Mouse (Mus musculus): ENCODE measurements around the gene Itgb3.
"Not testable (repeated sequence)": the region's sequence is repeated elsewhere in the genome, so short reads cannot be mapped to it uniquely, and the experiment has no call there.

Gene Itgb3

DNA sequence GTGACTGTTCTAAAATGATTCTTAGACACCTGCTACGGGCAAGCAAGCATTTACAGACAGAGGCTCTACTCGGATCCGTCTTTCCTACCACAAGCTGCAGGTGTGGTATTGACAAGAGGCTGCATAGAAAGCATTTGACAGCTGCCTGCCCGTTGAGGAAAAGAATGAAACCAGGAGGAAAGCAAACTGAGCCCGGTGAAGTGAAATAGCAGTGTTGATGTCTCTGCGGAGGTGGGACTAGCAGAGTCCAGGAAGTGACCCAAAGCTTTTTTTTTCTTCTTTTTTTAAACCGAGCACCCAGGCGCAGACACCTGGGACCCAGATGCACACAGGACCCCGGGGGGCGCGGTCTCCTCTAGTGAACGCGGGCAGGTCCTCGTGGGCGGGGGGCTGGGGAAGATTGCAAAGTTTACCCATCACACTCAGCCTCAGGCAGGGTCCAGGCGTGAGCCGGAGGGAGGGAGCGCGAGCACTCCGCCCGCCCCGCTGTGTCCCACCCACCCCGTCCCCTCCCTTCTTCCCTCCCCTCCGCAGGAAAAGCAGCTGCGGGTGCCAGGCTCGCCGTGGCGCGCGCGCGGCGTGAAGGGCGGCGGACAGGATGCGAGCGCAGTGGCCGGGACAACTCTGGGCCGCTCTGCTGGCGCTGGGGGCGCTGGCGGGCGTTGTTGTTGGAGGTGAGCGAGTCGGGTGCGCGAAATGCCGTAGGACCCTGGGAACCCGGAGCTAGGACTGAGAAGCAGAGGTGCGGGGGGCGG lies at the start of gene Itgb3:
TSS of gene Itgb3 (plus strand) at position 510 of the 755 bp plus-strand sequence.
- peak; percentile 86 for DNase-seq (ENCODE audit: low read depth, low spot score)

DNA sequence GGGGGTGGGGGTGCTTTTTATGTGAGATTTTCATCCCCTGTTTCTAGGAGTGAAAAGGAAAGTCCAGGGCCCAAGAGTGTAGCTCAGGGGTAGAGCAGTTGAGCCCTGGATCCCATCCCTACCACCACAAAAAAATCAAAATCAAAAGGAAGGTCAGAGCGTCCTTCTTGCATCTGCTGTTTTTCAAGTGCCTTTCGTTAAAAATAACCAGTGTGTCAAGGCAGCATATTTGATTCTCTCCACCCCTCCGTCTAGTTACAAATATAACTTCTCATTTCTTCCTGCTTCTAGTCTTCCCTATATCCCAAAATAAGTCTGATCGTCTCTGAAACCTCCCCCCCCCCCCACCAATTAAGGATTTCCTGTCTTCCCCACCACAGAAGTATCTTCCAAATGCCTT lies 49.7 kb upstream of the Itgb3 start:
- no peak for DNase-seq (ENCODE audit: low read depth, low spot score)

GRCm38 (mm10) chr11:104558651-104559403 lies 49.0 kb upstream of the Itgb3 start:
- DNase-seq (ENCODE audit: low read depth, low spot score): no peak

GRCm38 (mm10) chr11:104560971-104561370 lies 46.8 kb upstream of the Itgb3 start:
- no peak for DNase-seq (ENCODE audit: low read depth, low spot score)

- no peak for DNase-seq (ENCODE audit: low read depth, low spot score)
Measured at GRCm38 (mm10) chr11:104563496-104563895, 44.3 kb upstream of the Itgb3 start.

DNA sequence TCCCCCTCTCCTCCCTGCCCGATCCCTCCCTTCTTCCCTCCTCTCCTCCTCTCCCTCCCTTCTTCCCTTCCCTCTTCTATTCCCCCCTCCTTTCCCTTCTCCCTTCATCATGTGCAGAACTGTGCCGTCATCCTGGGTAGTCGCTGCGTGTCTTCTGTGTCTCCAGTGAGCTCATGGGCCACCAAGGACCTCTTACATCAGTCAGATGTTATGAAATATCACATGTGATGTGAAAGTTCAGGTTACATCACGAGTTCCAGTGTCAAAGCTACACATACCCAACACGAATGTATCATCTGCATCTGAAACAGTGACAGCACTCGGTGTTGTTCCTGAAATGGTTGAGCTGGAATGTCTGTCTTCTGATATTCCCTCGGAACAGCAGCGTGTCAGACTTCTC lies 42.6 kb upstream of the Itgb3 start:
- no peak for DNase-seq (ENCODE audit: low read depth, low spot score)

DNA sequence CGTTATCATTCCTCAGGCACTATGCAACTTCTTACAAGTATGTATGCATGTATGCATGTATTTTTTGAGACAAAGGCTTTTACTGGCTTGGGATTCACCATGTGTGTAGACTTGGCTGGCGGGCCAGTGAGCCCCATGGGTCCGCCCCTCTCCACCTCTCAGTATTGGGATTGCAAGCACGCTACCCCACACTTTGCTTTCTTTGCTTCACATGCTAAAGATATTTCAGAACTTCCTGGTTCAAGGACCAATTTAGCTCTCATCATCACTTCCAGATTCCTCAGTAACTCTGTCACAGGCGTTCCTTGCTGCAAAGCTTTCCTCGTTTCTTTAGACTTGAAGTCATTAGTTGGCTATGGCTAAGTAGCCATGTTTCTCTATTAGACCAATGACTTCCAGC lies 41.7 kb upstream of the Itgb3 start:
- DNase-seq (ENCODE audit: low read depth, low spot score): no peak

- DNase-seq (ENCODE audit: low read depth, low spot score): no peak
Measured at GRCm38 (mm10) chr11:104566796-104567195, 41.0 kb upstream of the Itgb3 start.

- no peak for DNase-seq (ENCODE audit: low read depth, low spot score)
Measured at GRCm38 (mm10) chr11:104567736-104568135, 40.1 kb upstream of the Itgb3 start.

- DNase-seq (ENCODE audit: low read depth, low spot score): no peak
Measured at GRCm38 (mm10) chr11:104568326-104568725, 39.5 kb upstream of the Itgb3 start.

DNA sequence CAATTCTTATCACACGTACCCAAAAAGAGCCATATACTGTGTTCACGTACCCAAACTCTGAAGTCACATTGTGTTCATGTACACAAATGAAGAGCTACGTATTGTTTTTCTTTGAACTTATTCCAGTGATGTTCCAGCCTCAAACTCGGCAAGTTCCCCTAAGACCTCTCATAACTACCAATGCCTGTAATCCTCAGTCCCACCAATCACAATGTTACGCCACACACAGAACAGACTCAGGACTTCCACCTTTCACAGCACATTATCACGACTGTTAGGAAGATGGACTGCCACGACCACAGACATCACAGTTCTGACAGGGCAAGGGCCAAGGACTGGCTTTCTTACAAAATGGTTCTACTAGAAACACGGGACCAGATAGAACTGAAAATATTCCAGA lies 37.3 kb upstream of the Itgb3 start:
- not testable (repeated sequence) for DNase-seq (ENCODE audit: low read depth, low spot score)

DNA sequence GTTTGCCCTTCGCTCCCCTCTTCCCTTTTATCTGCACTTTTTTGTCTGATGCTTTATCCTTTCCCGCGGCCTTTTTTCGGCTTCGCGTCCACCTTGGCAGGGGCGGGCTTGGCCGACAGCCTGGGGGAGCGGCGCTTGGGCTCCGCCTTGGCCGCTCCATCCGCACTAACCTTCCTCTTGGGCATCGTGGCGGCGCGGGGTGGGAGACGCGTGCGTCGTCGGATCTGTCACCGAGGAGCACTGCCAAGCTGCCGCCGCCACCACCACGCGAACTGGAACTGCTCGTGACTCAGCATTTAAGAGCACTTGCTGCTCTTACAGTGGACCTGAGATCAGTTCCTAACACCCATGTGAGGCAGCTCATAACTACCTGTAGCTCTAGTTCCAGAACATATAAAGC lies 36.4 kb upstream of the Itgb3 start:
- DNase-seq (ENCODE audit: low read depth, low spot score): peak; percentile 54

DNA sequence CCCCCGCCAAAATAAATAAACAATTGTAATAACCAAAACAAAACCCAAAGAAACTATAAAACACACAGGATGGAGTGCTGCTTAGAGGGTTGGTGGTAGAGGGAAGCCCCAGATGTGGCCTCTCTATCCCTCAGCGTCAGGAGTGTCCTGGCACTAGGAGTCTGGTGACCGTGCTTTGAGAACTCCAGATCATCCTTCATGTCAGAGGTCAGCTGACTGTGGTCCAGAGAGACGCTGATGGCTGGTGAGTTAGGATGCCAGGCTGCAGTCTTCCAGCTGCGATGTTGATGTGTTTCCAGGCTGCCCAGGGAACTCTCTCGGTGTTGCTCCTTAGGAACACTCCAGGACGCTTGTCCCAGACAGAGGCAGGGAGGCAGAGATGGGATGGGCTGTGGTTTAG lies 35.7 kb upstream of the Itgb3 start:
- DNase-seq (ENCODE audit: low read depth, low spot score): no peak

DNA sequence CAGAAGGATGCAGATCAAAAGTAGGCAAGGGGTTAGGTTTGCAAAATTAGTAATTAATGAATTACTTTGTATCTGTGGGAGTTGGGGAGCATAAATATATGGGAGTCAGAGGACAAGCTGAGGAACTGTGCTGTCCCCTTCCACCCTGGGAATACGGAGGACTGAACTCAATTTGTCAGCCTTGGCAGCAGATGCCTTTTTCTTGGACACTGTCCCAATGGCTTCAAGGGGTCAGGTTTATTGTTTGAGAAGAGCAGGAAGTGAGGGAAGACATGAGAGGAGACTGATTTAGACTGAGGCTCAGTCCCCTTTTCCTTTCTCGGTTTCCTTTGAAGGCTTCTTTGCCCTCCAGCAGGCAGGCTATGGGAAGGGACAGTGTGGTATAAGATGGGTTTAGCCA lies 35.2 kb upstream of the Itgb3 start:
- DNase-seq (ENCODE audit: low read depth, low spot score): no peak

- DNase-seq (ENCODE audit: low read depth, low spot score): no peak
Measured at GRCm38 (mm10) chr11:104576772-104577612, 30.8 kb upstream of the Itgb3 start.

GRCm38 (mm10) chr11:104578074-104578473 lies 29.7 kb upstream of the Itgb3 start:
- no peak for DNase-seq (ENCODE audit: low read depth, low spot score)

DNA sequence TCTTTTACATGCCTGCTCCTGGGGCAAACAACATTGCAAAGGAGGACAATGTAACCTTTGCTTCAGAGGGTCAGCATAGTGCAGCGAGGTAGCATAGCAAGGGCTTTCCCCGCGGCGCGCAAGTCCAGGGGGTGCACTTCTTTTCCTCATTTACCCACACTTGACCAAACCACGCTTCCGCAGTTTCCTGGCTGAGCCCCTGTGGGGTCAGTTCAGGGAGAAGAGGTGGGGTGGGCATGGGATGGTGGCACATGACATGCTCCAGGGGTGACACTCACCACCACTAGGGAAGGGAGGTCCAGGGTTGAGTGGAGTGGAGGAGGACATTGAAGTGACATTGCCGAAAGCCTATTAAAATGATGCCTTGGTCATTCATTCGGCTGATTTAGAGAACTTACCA lies 28.7 kb upstream of the Itgb3 start:
- no peak for DNase-seq (ENCODE audit: low read depth, low spot score)

DNA sequence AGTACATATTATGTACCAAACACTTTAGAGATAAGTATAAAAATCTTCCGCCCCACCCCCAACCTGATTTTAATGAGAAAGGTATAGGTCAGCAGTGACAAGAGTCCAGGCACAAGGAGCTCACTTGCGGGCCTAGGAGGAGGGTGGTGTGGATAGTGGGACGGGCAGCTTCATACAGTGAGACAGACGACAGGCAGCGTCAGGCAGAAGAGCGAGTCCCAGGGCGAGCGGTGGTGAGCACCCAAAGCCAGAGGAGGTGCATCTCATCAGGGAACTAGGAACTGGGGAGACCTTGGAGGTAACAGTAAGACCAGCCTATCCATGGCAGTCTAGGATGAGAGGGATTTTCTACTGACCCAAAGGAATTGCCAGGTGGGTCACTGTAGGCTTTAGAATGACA lies 28.2 kb upstream of the Itgb3 start:
- no peak for DNase-seq (ENCODE audit: low read depth, low spot score)

DNA sequence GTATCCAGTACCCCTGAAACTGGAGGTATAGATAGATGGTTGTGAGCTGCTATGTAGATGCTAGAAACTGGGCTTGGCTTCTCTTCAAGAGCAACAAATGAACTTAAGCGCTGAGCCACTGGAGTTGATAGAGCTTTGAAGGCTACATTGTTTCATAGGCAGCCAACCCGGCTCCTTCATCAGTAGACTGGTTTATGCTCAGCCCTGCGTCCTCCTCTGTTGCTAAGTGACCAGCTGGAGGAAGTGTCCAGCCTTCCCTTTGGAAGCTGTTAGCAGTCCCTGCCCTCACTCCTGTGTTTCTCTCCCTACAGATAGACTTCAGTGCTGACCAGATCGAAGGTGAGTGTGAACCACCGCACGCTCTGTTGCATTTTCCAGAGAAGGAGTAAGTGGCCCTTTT lies 27.7 kb upstream of the Itgb3 start:
- DNase-seq (ENCODE audit: low read depth, low spot score): no peak

DNA sequence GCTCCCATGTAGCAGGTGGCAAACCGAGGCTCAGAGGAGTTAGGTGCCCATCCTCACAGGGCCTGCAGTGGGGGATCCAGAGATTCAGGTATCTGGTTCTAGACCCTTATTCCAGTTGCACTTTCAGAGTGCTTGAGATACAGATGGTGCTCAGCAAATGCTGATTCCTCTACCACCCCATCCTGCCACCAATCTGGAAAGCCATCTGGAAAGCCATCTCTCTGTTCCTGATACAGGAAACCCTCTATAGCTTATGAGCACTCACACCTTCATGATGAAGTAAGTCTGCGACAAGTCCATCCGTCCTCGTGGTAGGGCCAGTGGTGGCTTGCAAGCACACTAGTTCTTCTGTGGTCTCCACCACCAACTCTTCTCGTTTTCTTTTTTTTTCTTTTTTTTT lies 27.2 kb upstream of the Itgb3 start:
- DNase-seq (ENCODE audit: low read depth, low spot score): no peak

GRCm38 (mm10) chr11:104581446-104582307 lies 26.1 kb upstream of the Itgb3 start:
- no peak for DNase-seq (ENCODE audit: low read depth, low spot score)

GRCm38 (mm10) chr11:104582308-104582606 lies 25.5 kb upstream of the Itgb3 start:
- no peak for DNase-seq (ENCODE audit: low read depth, low spot score)
